11 mouse cellular contexts compared by ENCODE assay signal in genomic region chr11:80368949-80369348, GRCm38 (mm10).
"Had no signal": no experiment of that assay in that cellular context is flagged by ENCODE, and none has a peak within 500 bp of the region (broad histone marks: within the 10 kb centered on the region; RNA-seq: fewer than 3 reads in every experiment).

No protein-coding gene starts in this region.

- H3K4me3 ChIP-seq: limb, embryonic 12.5 days; liver, embryonic 13.5 days; midbrain, embryonic 13.5 days; neural tube, embryonic 12.5 days had no signal

- H3K27ac ChIP-seq: limb, embryonic 12.5 days; liver, embryonic 13.5 days; midbrain, embryonic 13.5 days; neural tube, embryonic 12.5 days had no signal

- H3K27me3 ChIP-seq: limb, embryonic 12.5 days; liver, embryonic 13.5 days; midbrain, embryonic 13.5 days; neural tube, embryonic 12.5 days had no signal

- DNase-seq: kidney, adult 8-10 months; kidney, postnatal 36 days; liver; liver, embryonic 13.5 days; liver, postnatal 0 days; lung, postnatal 36 days; thymus, adult 18-20 months; thymus, postnatal 14 days had no signal

- ATAC-seq: liver, postnatal 0 days; midbrain, embryonic 13.5 days had no signal

- H3K4me1 ChIP-seq: limb, embryonic 12.5 days; liver, embryonic 13.5 days; midbrain, embryonic 13.5 days; neural tube, embryonic 12.5 days had no signal

- H3K9me3 ChIP-seq: limb, embryonic 12.5 days; liver, embryonic 13.5 days; midbrain, embryonic 13.5 days; neural tube, embryonic 12.5 days had no signal

- H3K9ac ChIP-seq: limb, embryonic 12.5 days; liver, embryonic 13.5 days; liver, postnatal 0 days; midbrain, embryonic 13.5 days; neural tube, embryonic 12.5 days had no signal

- H3K4me2 ChIP-seq: limb, embryonic 12.5 days; liver, embryonic 13.5 days; midbrain, embryonic 13.5 days; neural tube, embryonic 12.5 days had no signal
